Mouse (Mus musculus): ENCODE measurements around the gene Ypel5. TPM values are rescaled to one million over a fixed set of nuclear protein-coding genes. Genes with fewer than 3 reads are reported as not detected.

Gene Ypel5
- polyA plus RNA-seq, 1 experiment: 17.7 TPM

DNA sequence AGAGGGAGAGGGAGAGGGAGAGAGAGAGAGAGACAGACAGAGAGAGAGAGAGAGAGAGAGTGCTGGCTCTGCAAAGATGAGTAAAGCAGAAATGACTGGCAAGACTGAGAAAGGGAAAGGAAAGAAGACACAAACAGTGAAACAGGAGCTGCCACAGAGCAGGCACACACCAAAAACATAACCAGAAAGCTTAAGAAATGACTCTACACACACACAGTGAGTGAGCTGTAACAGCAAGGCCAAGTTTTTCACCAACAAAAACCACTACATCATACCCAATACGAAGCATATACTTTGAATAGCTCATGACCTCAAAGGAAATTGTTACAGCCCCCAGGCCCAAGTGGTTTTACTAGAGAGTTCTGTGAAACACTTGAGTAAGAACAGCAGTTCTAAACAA is 14.3 kb upstream of the Ypel5 start:
- TF ChIP-seq CTCF (IDR thresholded peaks at IDR 0.05; ENCODE audit: extremely low read depth, insufficient read depth, insufficient read length, insufficient replicate concordance) (no peak), POLR2A (IDR thresholded peaks at IDR 0.05; ENCODE audit: low read depth, low read length) (no peak)
- DNase-seq (ENCODE audit: low read depth in 1 of 2, low spot score in 2 of 2): no peak
- Histone ChIP-seq H3K27ac (ENCODE audit: insufficient read depth, low read length) (no peak overlapping the region), H3K4me3 (ENCODE audit: extremely low read depth, insufficient read depth, insufficient read length) (no peak overlapping the region), H3K4me1 (ENCODE audit: control insufficient read depth, insufficient read depth, insufficient read length) (no peaks in the 10 kb centered on the region), H3K36me3 (ENCODE audit: control insufficient read depth, insufficient read depth, low read length) (no peaks in the 10 kb centered on the region), H3K27me3 (ENCODE audit: control insufficient read depth, insufficient read depth, low read length) (no peaks in the 10 kb centered on the region)
- 22% methylated on average over 1 of the region's 1 CpGs for WGBS

DNA sequence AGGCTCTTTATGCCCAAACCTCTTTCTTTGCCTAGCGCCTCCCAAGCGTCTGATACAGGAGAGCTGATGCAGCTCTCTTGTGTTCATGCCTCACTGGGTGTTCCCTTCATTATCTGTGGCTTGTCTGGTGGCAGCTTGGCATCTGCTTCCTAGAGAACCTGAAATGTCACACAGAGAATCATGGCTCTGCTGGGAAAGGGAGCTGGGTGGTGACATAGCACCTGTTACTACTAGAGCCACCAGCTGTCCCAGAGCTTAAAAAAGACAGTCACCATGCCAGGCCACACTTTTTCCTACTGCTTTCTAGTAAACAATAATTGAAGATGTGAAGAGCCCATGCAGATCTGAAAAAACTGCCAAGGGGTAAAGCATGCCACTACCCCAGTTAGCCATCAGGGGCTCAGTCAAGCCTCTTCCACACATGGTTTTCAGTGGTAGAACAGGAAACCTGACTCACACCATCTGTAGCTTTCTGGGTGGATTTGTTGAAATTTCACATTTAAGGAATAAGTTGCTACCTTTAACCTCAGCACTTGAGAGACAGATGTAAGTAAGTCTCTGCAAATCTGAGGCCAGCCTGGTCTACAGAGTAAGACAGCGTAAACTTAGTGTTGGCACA is 9.2 kb upstream of the Ypel5 start:
- no peaks in the 10 kb centered on the region for H3K36me3 ChIP-seq (ENCODE audit: control insufficient read depth, insufficient read depth, low read length)
- no peaks in the 10 kb centered on the region for H3K4me1 ChIP-seq (ENCODE audit: control insufficient read depth, insufficient read depth, insufficient read length)
- TF ChIP-seq POLR2A (IDR thresholded peaks at IDR 0.05; ENCODE audit: low read depth, low read length): no peak
- TF ChIP-seq CTCF (IDR thresholded peaks at IDR 0.05; ENCODE audit: extremely low read depth, insufficient read depth, insufficient read length, insufficient replicate concordance): no peak
- H3K4me3 ChIP-seq (ENCODE audit: extremely low read depth, insufficient read depth, insufficient read length): no peak overlapping the region
- H3K27ac ChIP-seq (ENCODE audit: insufficient read depth, low read length): no peak overlapping the region
- WGBS: 88% methylated on average over 3 of the region's 3 CpGs
- H3K27me3 ChIP-seq (ENCODE audit: control insufficient read depth, insufficient read depth, low read length): no peaks in the 10 kb centered on the region
- no peak for DNase-seq (ENCODE audit: low read depth in 1 of 2, low spot score in 2 of 2)

DNA sequence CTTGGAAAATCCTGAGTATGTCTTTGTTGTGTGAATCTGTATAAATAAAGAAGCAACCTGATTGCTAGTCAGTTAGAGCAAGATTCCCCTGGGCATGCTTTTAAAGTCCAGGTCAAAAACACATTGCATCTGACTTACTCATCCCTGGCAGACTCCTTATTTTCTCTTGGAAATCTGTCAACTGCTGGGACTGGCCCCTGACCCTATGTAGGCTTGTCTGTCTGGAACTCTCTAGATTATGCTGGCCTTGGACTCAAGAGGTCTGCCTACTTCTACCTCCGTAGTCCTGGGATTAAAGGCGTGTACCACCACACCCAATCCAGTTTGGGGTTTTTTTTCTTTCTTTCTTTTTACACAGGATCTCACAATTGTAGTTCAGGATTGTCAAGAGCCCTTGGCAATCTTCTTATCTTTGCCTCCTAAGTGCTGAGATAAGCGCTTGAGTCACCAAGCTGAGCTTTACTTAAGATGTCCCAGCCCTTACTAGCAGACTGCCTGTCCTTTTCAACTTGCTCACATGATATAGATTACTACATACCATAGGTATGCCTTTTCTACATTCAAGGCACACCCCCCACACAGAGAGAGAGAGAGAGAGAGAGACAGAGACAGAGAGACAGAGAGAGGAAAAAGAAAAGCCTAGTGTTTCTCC is 8.1 kb upstream of the Ypel5 start:
- Histone ChIP-seq H3K27ac (ENCODE audit: insufficient read depth, low read length) (no peak overlapping the region), H3K4me3 (ENCODE audit: extremely low read depth, insufficient read depth, insufficient read length) (no peak overlapping the region), H3K27me3 (ENCODE audit: control insufficient read depth, insufficient read depth, low read length) (no peaks in the 10 kb centered on the region), H3K4me1 (ENCODE audit: control insufficient read depth, insufficient read depth, insufficient read length) (no peaks in the 10 kb centered on the region), H3K36me3 (ENCODE audit: control insufficient read depth, insufficient read depth, low read length) (no peaks in the 10 kb centered on the region)
- 86% methylated on average over 3 of the region's 3 CpGs for WGBS
- DNase-seq (ENCODE audit: low read depth in 1 of 2, low spot score in 2 of 2): no peak
- TF ChIP-seq POLR2A (IDR thresholded peaks at IDR 0.05; ENCODE audit: low read depth, low read length) (no peak), CTCF (IDR thresholded peaks at IDR 0.05; ENCODE audit: extremely low read depth, insufficient read depth, insufficient read length, insufficient replicate concordance) (no peak)

DNA sequence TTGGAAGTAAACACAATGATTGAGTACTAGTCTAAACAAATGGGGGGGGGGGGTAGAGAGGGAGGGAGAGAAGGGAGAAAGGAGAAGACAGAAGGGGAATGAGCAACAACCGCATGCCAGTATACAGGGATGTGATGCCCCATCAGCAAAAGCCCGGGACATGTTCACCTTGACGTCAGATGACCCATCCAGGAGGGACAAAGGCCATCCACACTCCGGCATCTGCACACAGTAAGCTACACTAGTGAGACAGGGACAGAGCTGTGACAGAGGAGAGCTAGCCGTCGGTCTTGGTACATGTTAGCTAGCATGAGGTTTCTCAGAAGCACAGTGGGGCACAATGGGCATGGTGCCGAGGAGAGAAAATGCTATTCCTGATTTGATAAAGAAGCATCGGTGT is 7.6 kb upstream of the Ypel5 start:
- no peaks in the 10 kb centered on the region for H3K36me3 ChIP-seq (ENCODE audit: control insufficient read depth, insufficient read depth, low read length)
- no peak for DNase-seq (ENCODE audit: low read depth in 1 of 2, low spot score in 2 of 2)
- H3K4me1 ChIP-seq (ENCODE audit: control insufficient read depth, insufficient read depth, insufficient read length): no peaks in the 10 kb centered on the region
- no peak overlapping the region for H3K27ac ChIP-seq (ENCODE audit: insufficient read depth, low read length)
- H3K27me3 ChIP-seq (ENCODE audit: control insufficient read depth, insufficient read depth, low read length): no peaks in the 10 kb centered on the region
- 89% methylated on average over 8 of the region's 8 CpGs for WGBS
- TF ChIP-seq POLR2A (IDR thresholded peaks at IDR 0.05; ENCODE audit: low read depth, low read length) (no peak), CTCF (IDR thresholded peaks at IDR 0.05; ENCODE audit: extremely low read depth, insufficient read depth, insufficient read length, insufficient replicate concordance) (no peak)
- H3K4me3 ChIP-seq (ENCODE audit: extremely low read depth, insufficient read depth, insufficient read length): no peak overlapping the region

DNA sequence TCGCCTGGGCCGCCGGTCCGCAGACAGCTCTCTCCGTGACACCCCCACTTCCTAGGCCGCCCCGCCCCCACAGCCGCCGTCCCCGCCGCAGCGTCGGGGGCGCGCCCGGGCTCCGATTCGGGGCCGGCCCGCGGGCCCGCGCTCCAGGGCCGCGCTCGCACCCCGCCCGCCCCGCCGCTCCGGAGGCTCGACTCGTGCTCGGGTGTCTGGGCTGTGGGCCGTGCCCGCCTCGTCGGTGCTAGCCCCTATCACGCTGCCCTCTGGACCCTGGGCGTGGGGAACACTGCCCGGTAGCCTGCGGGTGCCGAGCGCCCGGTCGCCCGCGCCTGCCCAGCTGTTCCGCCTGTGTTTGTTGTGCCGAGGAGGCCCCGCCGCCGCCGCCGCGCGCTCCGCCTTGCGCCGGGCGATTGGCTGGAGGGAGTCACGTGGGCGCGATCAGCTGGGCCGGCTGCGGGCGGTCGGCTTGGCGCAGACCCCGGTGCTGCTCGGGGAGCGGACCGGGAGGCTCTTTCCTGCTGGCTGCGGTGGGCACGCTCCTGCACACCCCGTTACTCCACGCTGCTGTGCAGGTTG is 973 bp downstream of the Ypel5 start:
- Histone ChIP-seq H3K27me3 (ENCODE audit: control insufficient read depth, insufficient read depth, low read length) (no peaks in the 10 kb centered on the region), H3K4me1 (ENCODE audit: control insufficient read depth, insufficient read depth, insufficient read length) (no peaks in the 10 kb centered on the region), H3K4me3 (ENCODE audit: extremely low read depth, insufficient read depth, insufficient read length) (peak overlapping the region; percentile 100), H3K27ac (ENCODE audit: insufficient read depth, low read length) (peak overlapping the region; percentile 100), H3K36me3 (ENCODE audit: control insufficient read depth, insufficient read depth, low read length) (peaks cover 3% of the 10 kb centered on the region)
- DNase-seq (ENCODE audit: low read depth in 1 of 2, low spot score in 2 of 2): peak; percentile 75 to 90
- TF ChIP-seq POLR2A (IDR thresholded peaks at IDR 0.05; ENCODE audit: low read depth, low read length): peak; percentile 69
- TF ChIP-seq CTCF (IDR thresholded peaks at IDR 0.05; ENCODE audit: extremely low read depth, insufficient read depth, insufficient read length, insufficient replicate concordance): no peak
- under 1% methylated on average over 76 of the region's 77 CpGs for WGBS

DNA sequence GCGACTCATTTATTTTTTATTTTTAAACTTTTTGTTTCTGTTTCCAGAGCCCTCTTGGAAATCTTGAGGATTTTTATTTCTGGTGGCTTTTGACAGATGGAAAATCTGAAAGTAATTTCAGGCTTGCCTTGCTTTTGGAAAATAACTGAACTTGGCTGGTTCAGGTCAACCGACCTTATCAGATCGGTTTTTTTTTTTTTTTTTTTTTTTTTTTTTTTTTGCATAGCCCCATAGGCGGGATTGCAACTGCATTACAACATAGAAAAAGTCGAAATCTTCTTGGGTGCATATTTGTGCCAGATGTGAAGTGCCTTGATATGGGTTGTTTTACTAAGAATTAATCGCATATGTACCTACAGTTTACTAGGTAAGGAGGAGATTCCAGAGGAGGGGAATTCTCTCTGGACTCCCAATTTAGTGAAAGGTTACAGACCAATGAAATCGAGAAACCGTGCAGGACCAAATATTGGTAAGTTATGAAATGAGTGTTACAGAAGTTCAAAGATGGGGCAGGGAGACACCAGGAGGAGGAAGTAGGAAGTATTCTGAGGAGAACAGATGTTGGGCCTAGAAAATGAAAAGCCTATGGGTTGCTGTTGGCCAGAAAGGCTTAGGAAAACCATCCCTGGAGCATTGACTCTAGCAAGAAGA is 1.7 kb downstream of the Ypel5 start:
- Histone ChIP-seq H3K36me3 (ENCODE audit: control insufficient read depth, insufficient read depth, low read length) (peaks cover 3% of the 10 kb centered on the region), H3K4me1 (ENCODE audit: control insufficient read depth, insufficient read depth, insufficient read length) (no peaks in the 10 kb centered on the region), H3K27me3 (ENCODE audit: control insufficient read depth, insufficient read depth, low read length) (no peaks in the 10 kb centered on the region), H3K27ac (ENCODE audit: insufficient read depth, low read length) (peak overlapping the region; percentile 100), H3K4me3 (ENCODE audit: extremely low read depth, insufficient read depth, insufficient read length) (peak overlapping the region; percentile 100)
- TF ChIP-seq POLR2A (IDR thresholded peaks at IDR 0.05; ENCODE audit: low read depth, low read length): no peak
- TF ChIP-seq CTCF (IDR thresholded peaks at IDR 0.05; ENCODE audit: extremely low read depth, insufficient read depth, insufficient read length, insufficient replicate concordance): no peak
- DNase-seq (ENCODE audit: low read depth in 1 of 2, low spot score in 2 of 2): no peak
- 8% methylated on average over 8 of the region's 8 CpGs for WGBS

Measured in spleen, adult 2 months (tissue).